Mouse (Mus musculus): ENCODE measurements at regions not wholly inside any gene's neighbourhood (a gene's known extent, or its start where the extent isn't known, plus 50 kb on each side); places are given as distances from the start of the nearest gene placed in this dataset.

DNA sequence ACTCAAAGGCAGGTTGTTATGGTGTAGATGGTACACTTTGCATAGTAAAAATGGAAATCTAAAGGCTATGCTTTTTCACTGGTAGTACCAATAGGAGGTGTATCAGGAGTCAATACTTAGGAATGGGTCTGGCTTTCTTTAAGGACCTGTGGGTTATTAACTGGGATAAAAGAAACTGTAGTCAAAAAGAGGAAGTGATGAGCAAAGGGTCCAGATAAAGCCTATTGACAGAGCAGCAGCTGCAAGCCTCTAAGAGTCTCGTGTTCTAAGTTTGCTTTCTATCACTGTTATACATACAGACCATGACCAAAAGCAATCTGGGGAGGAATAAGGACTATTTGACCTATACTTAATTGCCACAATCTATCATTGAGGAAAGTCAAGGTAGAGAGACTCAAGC, 683.0 kb downstream of the Stpg2 start:
- TF ChIP-seq E2F4 (IDR thresholded peaks at IDR 0.05; ENCODE audit: borderline replicate concordance, low read depth, low read length) (no peak), MXI1 (IDR thresholded peaks at IDR 0.05; ENCODE audit: low read depth, low read length) (peak; percentile 37; the same call in 1 of the 2 replicates), BHLHE40 (IDR thresholded peaks at IDR 0.05; ENCODE audit: borderline replicate concordance, low read depth, low read length) (peak; percentile 20; the same call in 1 of the 2 replicates), GATA1 (IDR thresholded peaks at IDR 0.05; ENCODE audit: low read depth, low read length) (peak; percentile 49), EP300 (IDR thresholded peaks at IDR 0.05; ENCODE audit: low read depth in 1 of 2, low read length in 2 of 2) (peak in 1 of 2 experiments; percentile 71; a peak in 2 of 4 replicates)
- Histone ChIP-seq H3K4me3 (ENCODE audit: control insufficient read depth in 1 of 2, insufficient read depth in 1 of 2, low read depth in 2 of 2, low read length in 2 of 2) (no peak overlapping the region), H3K27ac (ENCODE audit: control insufficient read depth, low read depth, low read length) (no peak overlapping the region), H3K9ac (ENCODE audit: control insufficient read depth, low read depth, low read length, poor library complexity, severe bottlenecking) (no peak overlapping the region), H3K4me1 (ENCODE audit: control insufficient read depth in 1 of 2, insufficient read depth in 2 of 2, low read length in 2 of 2) (peaks cover 0 to 2% of the 10 kb centered on the region in 2 experiments; a peak in 2 of 4 replicates), H3K36me3 (ENCODE audit: control insufficient read depth in 1 of 2, insufficient read depth in 2 of 2, low read length in 2 of 2) (peaks cover 0 to 2% of the 10 kb centered on the region in 2 experiments; a peak in 1 of 4 replicates), H3K27me3 (ENCODE audit: control insufficient read depth in 1 of 2, insufficient read depth in 2 of 2, low read length in 2 of 2) (no peaks in the 10 kb centered on the region), H3K9me3 (replicated peaks; ENCODE audit: insufficient read depth, low read length) (no peaks in the 10 kb centered on the region), H3K79me2 (ENCODE audit: control insufficient read depth, insufficient read depth, low read length, poor library complexity) (no peaks in the 10 kb centered on the region)
- peak; percentile 60 for DNase-seq (ENCODE audit: low read depth, low spot score)

DNA sequence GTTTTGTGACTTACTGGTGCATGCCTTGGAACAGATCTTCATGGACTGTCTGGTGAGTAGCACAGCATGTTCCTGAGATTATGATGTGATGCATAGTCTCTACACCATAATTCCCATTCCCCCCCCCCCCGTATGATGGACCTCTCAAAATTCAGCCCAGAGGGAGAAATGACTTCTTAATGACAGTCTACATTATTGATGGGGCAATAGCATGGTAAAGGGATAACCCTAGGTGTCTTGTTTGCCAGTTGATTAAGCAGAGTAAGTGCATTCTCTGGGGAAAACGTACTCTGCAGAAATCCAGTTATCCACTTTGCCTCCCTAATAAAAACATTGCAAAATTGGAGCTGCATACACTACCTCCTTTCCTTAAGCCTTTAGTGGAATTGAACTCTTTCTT, 684.7 kb downstream of the Stpg2 start:
- Histone ChIP-seq H3K4me1 (ENCODE audit: control insufficient read depth in 1 of 2, insufficient read depth in 2 of 2, low read length in 2 of 2) (peaks cover 0 to 2% of the 10 kb centered on the region in 2 experiments; a peak in 2 of 4 replicates), H3K79me2 (ENCODE audit: control insufficient read depth, insufficient read depth, low read length, poor library complexity) (no peaks in the 10 kb centered on the region), H3K9me3 (replicated peaks; ENCODE audit: insufficient read depth, low read length) (no peaks in the 10 kb centered on the region), H3K27me3 (ENCODE audit: control insufficient read depth in 1 of 2, insufficient read depth in 2 of 2, low read length in 2 of 2) (no peaks in the 10 kb centered on the region), H3K27ac (ENCODE audit: control insufficient read depth, low read depth, low read length) (no peak overlapping the region), H3K9ac (ENCODE audit: control insufficient read depth, low read depth, low read length, poor library complexity, severe bottlenecking) (no peak overlapping the region), H3K36me3 (ENCODE audit: control insufficient read depth in 1 of 2, insufficient read depth in 2 of 2, low read length in 2 of 2) (peaks cover 0 to 2% of the 10 kb centered on the region in 2 experiments; a peak in 1 of 4 replicates), H3K4me3 (ENCODE audit: control insufficient read depth in 1 of 2, insufficient read depth in 1 of 2, low read depth in 2 of 2, low read length in 2 of 2) (no peak overlapping the region)
- no peak for DNase-seq (ENCODE audit: low read depth, low spot score)
- no peak for TF ChIP-seq ZKSCAN1 (IDR thresholded peaks at IDR 0.05; ENCODE audit: low read depth, low read length)
- no peak for TF ChIP-seq HCFC1 (IDR thresholded peaks at IDR 0.05; ENCODE audit: low read depth, low read length)
- no peak for TF ChIP-seq MAFK (IDR thresholded peaks at IDR 0.05; ENCODE audit: borderline replicate concordance, low read depth, low read length)
- no peak for TF ChIP-seq GABPA (IDR thresholded peaks at IDR 0.05; ENCODE audit: low read depth, low read length)
- no peak for TF ChIP-seq ELF1 (IDR thresholded peaks at IDR 0.05; ENCODE audit: low read depth, low read length)
- TF ChIP-seq JUND (IDR thresholded peaks at IDR 0.05; ENCODE audit: low read depth, low read length) = no peak
- TF ChIP-seq E2F4 (IDR thresholded peaks at IDR 0.05; ENCODE audit: borderline replicate concordance, low read depth, low read length) = no peak
- TF ChIP-seq RCOR1 (IDR thresholded peaks at IDR 0.05; ENCODE audit: low read depth, low read length) = no peak
- TF ChIP-seq CTCF (IDR thresholded peaks at IDR 0.05 in 2 of 3, conservative IDR thresholded peaks at IDR 0.05 in 1 of 3; ENCODE audit: control insufficient read depth in 1 of 3, insufficient read depth in 1 of 3, low read depth in 2 of 3, low read length in 3 of 3, poor library complexity in 1 of 3, severe bottlenecking in 1 of 3) = no peak
- TF ChIP-seq CHD2 (IDR thresholded peaks at IDR 0.05; ENCODE audit: low read length) = no peak
- no peak for TF ChIP-seq NRF1 (IDR thresholded peaks at IDR 0.05; ENCODE audit: insufficient read depth, low read depth, low read length, poor library complexity, severe bottlenecking)
- TF ChIP-seq NELFE (IDR thresholded peaks at IDR 0.05; ENCODE audit: low read depth, low read length) = no peak
- TF ChIP-seq POLR2AphosphoS5 (IDR thresholded peaks at IDR 0.05; ENCODE audit: borderline replicate concordance, low read depth, low read length) = no peak
- TF ChIP-seq MYB (IDR thresholded peaks at IDR 0.05; ENCODE audit: low read depth, low read length) = no peak
- TF ChIP-seq GATA1 (IDR thresholded peaks at IDR 0.05; ENCODE audit: low read depth, low read length) = no peak
- TF ChIP-seq POLR2AphosphoS2 (IDR thresholded peaks at IDR 0.05; ENCODE audit: low read length) = no peak
- no peak for TF ChIP-seq MXI1 (IDR thresholded peaks at IDR 0.05; ENCODE audit: low read depth, low read length)
- TF ChIP-seq MEF2A (IDR thresholded peaks at IDR 0.05; ENCODE audit: extremely low read depth, insufficient replicate concordance, low read depth, low read length, poor library complexity, severe bottlenecking) = no peak
- no peak for TF ChIP-seq RAD21 (IDR thresholded peaks at IDR 0.05; ENCODE audit: low read depth, low read length)
- TF ChIP-seq MYC (IDR thresholded peaks at IDR 0.05; ENCODE audit: low read depth, low read length) = no peak

Measured in MEL (cell line).